Mouse (Mus musculus) testis, adult 2 months (tissue): ENCODE measurements around the gene Orm2.

Experiments
- CTCF ChIP-seq: fragments of 200-500 bp; IDR thresholded peaks from 2 replicates; pipeline ENCODE4 v1.5.1; 2012; ENCODE audit warnings: low read depth, mild to moderate bottlenecking, inconsistent platforms, low read length, moderate library complexity; ENCODE audit not compliant: control insufficient read depth, insufficient read depth, insufficient replicate concordance
- POLR2A ChIP-seq: fragments of 200-500 bp; IDR thresholded peaks from 2 replicates; pipeline ENCODE4 v1.6.1; 2012; ENCODE audit warnings: low read depth, mild to moderate bottlenecking, inconsistent platforms, low read length, moderate library complexity; ENCODE audit not compliant: control insufficient read depth

GRCm38 (mm10) chr4:63408247-63408646 is 46.0 kb downstream of the Orm2 start:
- TF ChIP-seq POLR2A (no peak), CTCF (no peak)
